Mouse (Mus musculus) retina, postnatal 7 days (tissue): ENCODE measurements at regions not wholly inside any gene's neighbourhood (a gene's known extent, or its start where the extent isn't known, plus 50 kb on each side); places are given as distances from the start of the nearest gene placed in this dataset.
A peak's percentile ranks its signal among the peaks of the same experiment; 100 is the strongest.

Experiments used
- DNase-seq: peaks from one replicate; pipeline ENCODE4 v3.0.0-alpha.2; 2012; ENCODE audit warnings: low read depth, low spot score

GRCm38 (mm10) chr11:117538732-117539131, 54.6 kb downstream of the Gm11733 start:
- DNase-seq, result no peak

GRCm38 (mm10) chr11:117540609-117541008, 56.4 kb downstream of the Gm11733 start:
- no peak for DNase-seq

DNA sequence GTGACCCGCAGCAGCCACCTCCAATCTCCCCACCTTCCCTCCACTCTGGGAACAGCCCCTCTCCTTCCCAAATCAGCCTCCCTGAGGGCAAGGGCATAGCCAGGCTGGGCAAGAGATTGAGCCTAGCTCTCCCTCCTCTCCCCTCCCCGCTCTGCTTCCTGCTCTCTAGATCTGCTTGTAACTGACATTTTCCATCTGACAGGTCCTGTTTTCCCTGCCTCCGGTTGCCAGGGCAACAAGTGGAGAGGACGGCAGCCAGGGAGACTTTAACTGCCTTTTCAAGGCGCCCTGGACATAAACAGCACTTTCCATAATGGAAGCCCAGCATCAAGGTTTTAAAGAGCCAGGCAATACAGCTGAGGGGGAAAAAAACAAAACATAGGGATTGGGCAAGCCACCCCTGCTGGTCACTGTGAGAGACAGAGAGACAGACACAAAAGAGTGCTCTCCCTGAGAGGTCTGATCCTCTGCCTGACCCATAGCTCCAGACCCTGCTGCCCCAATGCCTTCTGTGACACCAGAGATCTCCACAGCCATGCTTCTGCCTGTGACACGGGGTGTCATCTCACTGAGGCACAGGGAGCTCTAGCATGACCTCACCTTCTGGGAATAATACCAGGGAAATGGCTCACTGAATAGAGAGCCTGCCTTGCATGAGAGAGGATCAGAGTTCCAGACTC, 57.2 kb downstream of the Gm11733 start:
- peak; percentile 30 for DNase-seq

DNA sequence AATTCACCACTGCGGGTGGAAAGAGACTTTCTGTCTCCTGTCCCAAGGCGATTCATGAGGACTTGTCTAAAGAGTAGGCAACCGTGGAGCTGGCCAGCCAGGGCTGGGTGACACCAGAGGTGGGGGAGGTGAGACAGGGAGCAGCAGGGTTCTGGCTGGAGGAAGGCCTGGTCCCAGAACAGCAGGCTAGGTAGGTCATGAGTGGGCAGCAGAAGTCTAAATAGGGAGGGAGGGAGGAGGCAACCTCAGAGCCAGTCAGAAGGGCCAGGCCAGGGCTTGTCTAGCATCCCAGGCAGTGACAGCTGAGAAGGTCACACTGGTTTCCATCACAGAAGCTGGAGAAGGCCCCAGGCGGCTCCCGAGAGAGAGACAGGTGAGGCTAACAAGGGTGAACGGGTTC, 59.0 kb downstream of the Gm11733 start:
- no peak for DNase-seq

DNA sequence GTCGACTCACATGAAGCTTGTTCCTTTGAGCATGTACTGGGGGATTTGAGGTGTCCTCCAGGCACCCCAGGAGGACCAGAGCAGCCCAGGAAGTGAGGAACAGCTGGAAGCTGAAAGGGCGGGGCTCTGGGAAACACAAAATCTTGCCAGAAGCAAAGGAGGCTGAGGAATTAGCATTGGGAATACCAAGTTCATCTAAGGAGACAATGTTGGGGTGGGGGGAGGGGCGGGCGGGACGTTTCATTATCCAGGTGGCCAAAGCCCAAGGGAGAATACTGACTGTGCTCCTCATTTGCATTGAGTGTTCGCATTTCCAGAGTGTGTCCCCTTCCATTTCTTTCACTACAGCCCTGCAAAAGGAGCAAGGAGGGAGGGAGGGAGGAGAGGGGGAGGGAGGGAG, 60.3 kb downstream of the Gm11733 start:
- no peak for DNase-seq

DNA sequence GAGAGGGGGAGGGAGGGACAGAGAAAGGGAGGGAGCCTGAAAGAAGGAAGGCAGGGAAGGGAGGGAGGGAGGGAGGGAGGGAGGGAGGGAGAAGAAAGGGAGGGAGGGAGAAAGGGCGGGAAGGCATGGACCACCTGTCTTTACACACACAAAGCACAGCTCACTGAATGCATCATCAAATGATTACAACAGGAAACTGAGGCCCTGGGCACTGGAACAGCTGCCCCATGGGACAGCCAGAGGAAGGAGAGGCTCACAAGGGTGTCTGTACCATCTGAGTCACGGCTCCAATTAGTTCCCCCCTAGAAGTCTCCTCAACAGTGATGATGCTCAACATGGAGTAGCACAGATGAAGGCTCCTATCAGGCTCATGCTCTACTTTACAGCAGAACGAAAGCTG, 60.8 kb downstream of the Gm11733 start:
- DNase-seq, result no peak

DNA sequence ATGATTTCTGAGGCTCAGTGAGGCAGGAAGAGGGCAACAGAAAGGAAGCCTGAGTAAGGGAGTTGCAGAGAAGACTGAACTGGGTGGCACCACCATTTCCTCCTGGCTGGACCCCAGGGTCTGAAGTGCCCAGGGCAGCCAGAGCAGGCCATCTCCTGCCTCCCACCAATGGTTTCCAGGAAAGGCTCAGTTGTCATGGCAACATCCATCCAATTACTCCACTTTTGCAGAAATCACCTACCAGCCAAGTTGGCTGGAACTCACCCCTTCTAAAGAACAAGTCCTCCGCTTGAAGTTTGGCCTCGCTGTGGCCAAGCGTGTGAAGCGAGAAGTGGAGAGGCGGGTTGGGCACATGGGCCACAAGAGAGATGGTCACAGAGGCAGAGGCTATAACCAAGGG, 67.8 kb downstream of the Gm11733 start:
- DNase-seq, result no peak

GRCm38 (mm10) chr11:117552430-117552969, 68.3 kb downstream of the Gm11733 start:
- DNase-seq, result no peak

DNA sequence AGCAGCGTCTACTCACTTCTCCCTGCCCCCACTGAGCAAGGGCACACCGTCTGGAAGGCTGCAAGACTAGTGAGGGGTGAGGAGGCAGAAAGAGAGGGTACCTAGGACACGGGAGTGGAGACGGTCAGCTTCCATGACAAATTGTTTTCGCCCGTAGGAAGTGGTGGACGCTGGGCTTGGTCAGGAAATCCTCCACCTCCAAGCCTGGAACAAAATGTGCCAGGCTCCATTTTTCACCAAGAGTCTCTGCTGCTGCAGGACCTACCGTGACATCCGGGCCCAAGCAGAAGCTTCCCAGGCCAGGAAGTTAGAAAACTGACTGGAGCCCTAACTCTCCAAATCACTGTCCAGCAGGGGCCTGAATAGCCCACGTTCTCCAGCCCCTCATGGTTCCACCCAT, 69.9 kb downstream of the Gm11733 start:
- no peak for DNase-seq

GRCm38 (mm10) chr11:117557474-117558381, 73.6 kb downstream of the Gm11733 start:
- no peak for DNase-seq

DNA sequence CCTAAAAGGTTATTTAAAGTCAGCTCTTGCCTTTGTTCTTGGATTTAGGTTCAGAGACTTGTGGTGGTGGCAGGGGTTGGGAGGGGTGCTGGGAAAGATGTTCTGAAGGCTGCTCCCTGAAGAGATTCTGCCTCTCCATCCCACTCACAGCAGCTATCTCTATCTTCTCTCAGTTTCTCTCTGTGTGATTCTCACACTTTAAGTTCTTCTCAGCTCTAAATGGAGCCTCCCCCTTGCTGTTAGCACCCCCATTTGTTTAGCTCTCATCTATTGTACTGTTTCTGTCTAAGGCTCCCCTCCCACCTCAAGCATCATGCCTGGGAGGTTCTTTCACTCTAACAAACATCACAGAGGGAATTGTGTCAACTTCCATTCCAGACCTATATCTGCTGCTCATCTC, 75.7 kb downstream of the Gm11733 start:
- no peak for DNase-seq

DNA sequence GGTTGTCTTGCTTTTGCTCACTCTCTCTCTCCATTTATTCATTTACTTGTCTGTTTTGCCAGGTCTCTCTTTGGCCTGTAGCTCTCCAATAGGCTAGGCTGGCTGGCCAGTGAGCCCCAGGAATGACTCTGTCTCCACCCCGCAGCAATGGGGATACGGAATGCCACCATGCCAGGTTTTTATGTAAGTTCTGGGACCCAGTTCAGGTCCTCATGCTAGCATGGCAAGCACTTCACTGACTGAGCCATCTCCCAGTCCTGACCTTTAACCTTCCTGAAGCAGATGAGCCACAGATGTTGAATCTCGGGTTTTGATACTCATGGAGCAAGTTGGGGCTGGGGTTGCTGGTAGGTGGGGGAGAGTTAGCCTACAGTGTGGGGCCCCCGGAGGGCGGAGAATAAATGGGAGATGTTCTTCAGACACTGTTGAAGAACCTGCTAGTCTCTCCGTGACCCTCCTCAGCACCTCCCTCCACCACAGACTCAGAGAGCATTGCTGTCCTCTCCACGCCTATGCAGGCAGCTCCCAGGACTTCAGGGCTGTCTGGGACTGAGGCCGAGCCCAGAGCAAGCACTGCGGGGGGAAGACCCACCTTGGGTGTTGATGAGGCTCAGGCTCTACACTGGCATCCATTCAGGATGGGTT, 83.9 kb downstream of the Gm11733 start:
- DNase-seq, result no peak

GRCm38 (mm10) chr11:117568606-117568991, 84.4 kb downstream of the Gm11733 start:
- DNase-seq, result no peak

DNA sequence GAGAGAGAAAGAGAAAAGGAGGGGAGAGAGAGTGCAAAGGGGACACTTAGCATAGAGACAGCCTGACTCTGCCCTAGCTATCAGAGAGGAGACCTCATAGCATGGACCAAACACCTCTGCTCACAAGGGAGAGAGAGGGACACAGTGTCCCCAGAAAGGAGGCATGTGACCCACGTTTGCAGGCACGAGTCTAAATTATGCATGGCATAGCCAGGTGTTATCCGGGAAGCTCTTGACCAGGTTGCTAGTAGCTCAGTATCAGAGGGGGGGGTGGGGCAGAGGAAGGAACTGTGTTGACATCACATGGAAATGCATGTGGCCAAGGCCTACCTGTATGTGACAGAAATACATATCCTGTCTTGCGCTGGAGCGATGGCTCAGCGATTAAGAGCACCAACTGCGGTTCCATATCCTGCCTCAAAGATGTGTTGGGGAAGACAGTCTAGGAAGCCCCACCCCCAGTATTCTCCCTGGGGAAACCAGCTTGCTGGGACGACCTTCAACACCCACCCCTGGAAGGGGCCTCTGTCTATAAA, 84.5 kb upstream of the Tnrc6c start:
- DNase-seq, result no peak

GRCm38 (mm10) chr11:117571858-117572257, 82.2 kb upstream of the Tnrc6c start:
- DNase-seq, result no peak

DNA sequence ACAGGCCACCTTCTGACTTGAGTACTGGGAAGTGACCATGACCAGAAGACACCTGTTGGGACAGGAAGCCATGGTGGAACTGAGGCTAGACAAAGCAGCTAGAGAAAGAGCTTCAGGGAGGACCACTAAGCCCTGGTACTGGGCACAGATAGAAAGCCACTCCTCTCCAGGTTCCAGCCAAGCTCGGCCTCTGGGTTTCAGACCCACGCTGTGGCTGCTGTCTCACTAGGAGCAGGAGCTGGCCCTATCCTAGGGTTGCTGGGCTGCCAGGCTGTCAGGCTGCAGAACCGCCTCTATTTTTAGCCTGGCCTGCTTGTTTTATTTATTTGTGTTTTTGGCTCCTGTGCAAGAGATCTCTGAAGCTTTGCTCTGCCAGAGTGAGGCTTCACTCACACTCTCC, 79.4 kb upstream of the Tnrc6c start:
- no peak for DNase-seq

- no peak for DNase-seq
Measured at GRCm38 (mm10) chr11:117579121-117579520, 75.0 kb upstream of the Tnrc6c start.

DNA sequence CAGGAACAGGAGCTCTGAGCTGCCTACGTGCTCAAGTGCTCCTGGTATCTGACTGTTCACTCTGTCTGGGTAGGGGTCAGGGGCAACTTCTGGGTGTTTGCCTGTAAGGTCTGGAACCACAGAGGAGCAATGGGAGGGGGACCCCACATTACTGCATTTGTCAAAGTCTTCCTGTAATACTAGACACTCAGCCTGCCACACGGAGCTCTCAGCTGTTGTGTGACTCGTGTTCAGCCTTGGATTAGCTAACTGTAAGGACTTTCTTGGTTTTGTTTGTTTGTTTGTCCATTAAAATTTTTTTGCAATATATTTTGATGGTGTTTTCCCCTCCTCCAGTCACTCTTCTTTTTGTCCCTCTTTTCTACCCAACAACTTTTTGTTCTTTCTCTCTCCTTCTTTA, 74.4 kb upstream of the Tnrc6c start:
- no peak for DNase-seq

DNA sequence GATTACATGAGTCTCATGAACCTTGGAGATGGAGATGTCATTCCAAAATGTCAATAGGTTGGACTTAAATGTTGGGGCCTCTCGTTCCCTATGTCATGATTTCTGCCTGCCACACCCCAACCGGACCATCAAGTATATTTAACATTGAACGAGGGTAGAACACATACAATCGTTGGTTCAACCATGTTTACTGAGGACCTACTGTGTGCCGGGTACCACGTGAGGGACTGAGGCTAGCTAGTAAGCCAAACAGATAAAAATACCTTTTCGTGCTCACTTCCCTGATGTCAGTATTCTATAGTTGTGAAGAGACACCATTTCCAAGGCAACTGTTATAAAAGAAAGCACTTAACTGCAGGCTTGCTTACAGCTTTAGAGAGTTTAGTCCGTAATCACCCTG, 70.6 kb upstream of the Tnrc6c start:
- no peak for DNase-seq

DNA sequence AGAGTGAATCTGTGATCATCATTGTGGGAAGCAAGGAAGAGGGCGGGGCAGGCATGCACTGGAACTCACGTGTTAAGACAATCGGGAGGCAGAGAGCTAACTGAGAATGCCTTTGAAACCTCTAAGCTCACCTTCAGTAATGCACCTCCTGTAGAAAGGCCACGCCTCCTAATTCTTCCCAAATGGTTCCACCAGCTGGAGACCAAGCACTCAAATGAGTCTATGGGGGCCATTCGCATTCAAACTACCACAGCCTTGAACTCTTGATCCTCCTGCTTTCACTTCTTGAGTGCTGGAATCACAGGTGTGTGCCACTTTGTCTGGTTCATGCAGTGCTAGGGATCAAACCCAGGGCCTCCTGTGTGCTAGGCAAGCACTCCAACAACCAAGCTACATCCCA, 68.5 kb upstream of the Tnrc6c start:
- DNase-seq, result no peak

DNA sequence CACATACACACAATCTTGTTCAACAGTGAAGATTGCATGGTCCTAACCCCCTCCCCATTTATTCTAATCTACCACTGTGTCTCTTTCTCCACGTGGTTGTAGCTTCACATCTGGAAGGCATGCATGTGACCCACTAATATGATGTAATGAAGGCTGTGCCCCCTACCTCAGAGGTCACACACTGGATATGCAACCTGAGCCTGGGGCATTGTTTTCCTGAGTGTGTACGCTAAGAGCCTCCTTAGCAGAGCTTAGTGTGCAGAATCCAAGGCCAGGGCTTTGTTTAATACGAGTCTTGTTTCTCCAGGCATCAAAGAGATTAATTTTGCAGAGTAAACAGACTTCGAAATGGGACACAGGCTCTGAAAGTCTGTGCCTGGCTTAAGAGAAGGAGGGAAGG, 68.0 kb upstream of the Tnrc6c start:
- DNase-seq, result no peak

DNA sequence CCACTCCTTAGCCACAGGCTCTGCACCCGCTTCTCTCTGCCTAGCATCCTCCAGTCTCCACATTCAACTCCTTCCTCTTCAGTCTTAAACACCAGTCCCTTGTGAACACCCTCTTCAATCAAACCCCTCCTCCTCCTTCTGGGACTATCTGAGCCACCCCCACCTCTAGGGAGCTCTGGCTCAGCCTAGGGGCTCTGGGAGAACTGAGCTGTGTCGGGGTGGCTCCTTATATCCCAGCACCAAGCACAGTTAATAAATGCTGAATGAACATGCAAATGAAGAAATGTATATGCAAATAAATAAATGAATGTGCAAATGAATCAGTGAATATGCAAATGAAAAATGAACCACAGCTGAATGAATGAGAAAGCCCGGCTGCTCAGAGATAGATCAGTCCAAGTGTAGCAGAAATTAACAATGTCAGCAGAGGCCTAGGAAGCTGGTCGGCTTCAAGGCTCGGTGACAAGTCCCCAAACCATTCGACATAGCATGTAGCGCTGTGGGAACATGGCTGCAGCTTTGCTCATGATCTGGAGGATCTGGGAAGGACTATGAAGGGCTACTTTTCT, 67.1 kb upstream of the Tnrc6c start:
- no peak for DNase-seq
